Mouse (Mus musculus): ENCODE measurements around the gene Tgfb3. TPM values are rescaled to one million over a fixed set of nuclear protein-coding genes. Genes with fewer than 3 reads are reported as not detected.

The Tgfb3 gene
- polyA plus RNA-seq, 1 experiment from 2014 or later = 35.8 TPM

- no peaks in the 10 kb centered on the region for H3K36me3 ChIP-seq (ENCODE audit: control insufficient read depth, insufficient read depth, low read length)
- no peak overlapping the region for H3K4me3 ChIP-seq (replicated peaks; ENCODE audit: low read length)
- H3K27me3 ChIP-seq (ENCODE audit: control insufficient read depth, insufficient read depth, low read length) = no peaks in the 10 kb centered on the region
- H3K4me1 ChIP-seq (ENCODE audit: control insufficient read depth, insufficient read depth, low read length) = peaks cover 7% of the 10 kb centered on the region; the same call in 1 of the 2 replicates
- H3K4me2 ChIP-seq (ENCODE audit: low read depth, low read length) = no peak overlapping the region
- ATAC-seq (ENCODE audit: insufficient read depth, low FRiP score) = no peak
- H3K9me3 ChIP-seq (replicated peaks; ENCODE audit: control insufficient read depth, low read length) = no peaks in the 10 kb centered on the region
- no peak overlapping the region for H3K9ac ChIP-seq (ENCODE audit: low read length)
- H3K27ac ChIP-seq (ENCODE audit: low read length) = no peak overlapping the region
These were observed 43.3 kb downstream of the Tgfb3 start for GRCm38 (mm10) chr12:86035586-86035985.

- H3K27ac ChIP-seq (ENCODE audit: low read length) = no peak overlapping the region
- H3K36me3 ChIP-seq (ENCODE audit: control insufficient read depth, insufficient read depth, low read length) = no peaks in the 10 kb centered on the region
- no peak overlapping the region for H3K4me2 ChIP-seq (ENCODE audit: low read depth, low read length)
- H3K9ac ChIP-seq (ENCODE audit: low read length) = no peak overlapping the region
- H3K27me3 ChIP-seq (ENCODE audit: control insufficient read depth, insufficient read depth, low read length) = no peaks in the 10 kb centered on the region
- no peaks in the 10 kb centered on the region for H3K9me3 ChIP-seq (replicated peaks; ENCODE audit: control insufficient read depth, low read length)
- no peak overlapping the region for H3K4me3 ChIP-seq (replicated peaks; ENCODE audit: low read length)
- H3K4me1 ChIP-seq (ENCODE audit: control insufficient read depth, insufficient read depth, low read length) = no peaks in the 10 kb centered on the region; the same call in 1 of the 2 replicates
- WGBS = 61% methylated on average over 5 of the region's 5 CpGs
- no peak for ATAC-seq (ENCODE audit: insufficient read depth, low FRiP score)
These were observed 47.9 kb downstream of the Tgfb3 start for GRCm38 (mm10) chr12:86030932-86031331.

GRCm38 (mm10) chr12:86027747-86028146 is 51.1 kb downstream of the Tgfb3 start:
- H3K36me3 ChIP-seq (ENCODE audit: control insufficient read depth, insufficient read depth, low read length) = no peaks in the 10 kb centered on the region
- H3K9me3 ChIP-seq (replicated peaks; ENCODE audit: control insufficient read depth, low read length) = no peaks in the 10 kb centered on the region
- no peaks in the 10 kb centered on the region for H3K27me3 ChIP-seq (ENCODE audit: control insufficient read depth, insufficient read depth, low read length)
- H3K4me3 ChIP-seq (replicated peaks; ENCODE audit: low read length) = no peak overlapping the region
- H3K4me2 ChIP-seq (ENCODE audit: low read depth, low read length) = no peak overlapping the region
- H3K9ac ChIP-seq (ENCODE audit: low read length) = no peak overlapping the region
- H3K4me1 ChIP-seq (ENCODE audit: control insufficient read depth, insufficient read depth, low read length) = peaks cover 8% of the 10 kb centered on the region
- H3K27ac ChIP-seq (ENCODE audit: low read length) = no peak overlapping the region
- ATAC-seq (ENCODE audit: insufficient read depth, low FRiP score) = no peak
- 77% methylated on average over 1 of the region's 1 CpGs for WGBS

- ATAC-seq (ENCODE audit: insufficient read depth, low FRiP score) = no peak
These were observed 51.8 kb downstream of the Tgfb3 start for GRCm38 (mm10) chr12:86027000-86027399.

GRCm38 (mm10) chr12:86025480-86025879 is 53.4 kb downstream of the Tgfb3 start:
- Histone ChIP-seq H3K27me3 (ENCODE audit: control insufficient read depth, insufficient read depth, low read length) (no peaks in the 10 kb centered on the region), H3K4me2 (ENCODE audit: low read depth, low read length) (no peak overlapping the region), H3K9ac (ENCODE audit: low read length) (no peak overlapping the region), H3K27ac (ENCODE audit: low read length) (no peak overlapping the region), H3K4me1 (ENCODE audit: control insufficient read depth, insufficient read depth, low read length) (peaks cover 17% of the 10 kb centered on the region), H3K4me3 (replicated peaks; ENCODE audit: low read length) (no peak overlapping the region), H3K36me3 (ENCODE audit: control insufficient read depth, insufficient read depth, low read length) (no peaks in the 10 kb centered on the region), H3K9me3 (replicated peaks; ENCODE audit: control insufficient read depth, low read length) (no peaks in the 10 kb centered on the region)
- 89% methylated on average over 6 of the region's 6 CpGs for WGBS
- no peak for ATAC-seq (ENCODE audit: insufficient read depth, low FRiP score)

More at GRCm38 (mm10) chr12:86027000-86027399, 51.8 kb downstream of the Tgfb3 start:
- H3K4me3 ChIP-seq (replicated peaks; ENCODE audit: low read length) = no peak overlapping the region
- H3K36me3 ChIP-seq (ENCODE audit: control insufficient read depth, insufficient read depth, low read length) = no peaks in the 10 kb centered on the region
- WGBS = 53% methylated on average over 5 of the region's 5 CpGs
- no peaks in the 10 kb centered on the region for H3K9me3 ChIP-seq (replicated peaks; ENCODE audit: control insufficient read depth, low read length)
- no peaks in the 10 kb centered on the region for H3K27me3 ChIP-seq (ENCODE audit: control insufficient read depth, insufficient read depth, low read length)
- H3K4me2 ChIP-seq (ENCODE audit: low read depth, low read length) = no peak overlapping the region
- H3K9ac ChIP-seq (ENCODE audit: low read length) = no peak overlapping the region
- peaks cover 15% of the 10 kb centered on the region for H3K4me1 ChIP-seq (ENCODE audit: control insufficient read depth, insufficient read depth, low read length)
- no peak overlapping the region for H3K27ac ChIP-seq (ENCODE audit: low read length)

GRCm38 (mm10) chr12:86024426-86024825 is 54.4 kb downstream of the Tgfb3 start:
- H3K4me3 ChIP-seq (replicated peaks; ENCODE audit: low read length) = no peak overlapping the region
- no peaks in the 10 kb centered on the region for H3K9me3 ChIP-seq (replicated peaks; ENCODE audit: control insufficient read depth, low read length)
- H3K36me3 ChIP-seq (ENCODE audit: control insufficient read depth, insufficient read depth, low read length) = no peaks in the 10 kb centered on the region
- 66% methylated on average over 4 of the region's 4 CpGs for WGBS
- peaks cover 17% of the 10 kb centered on the region for H3K4me1 ChIP-seq (ENCODE audit: control insufficient read depth, insufficient read depth, low read length)
- H3K4me2 ChIP-seq (ENCODE audit: low read depth, low read length) = no peak overlapping the region
- no peak overlapping the region for H3K27ac ChIP-seq (ENCODE audit: low read length)
- ATAC-seq (ENCODE audit: insufficient read depth, low FRiP score) = no peak
- no peaks in the 10 kb centered on the region for H3K27me3 ChIP-seq (ENCODE audit: control insufficient read depth, insufficient read depth, low read length)
- no peak overlapping the region for H3K9ac ChIP-seq (ENCODE audit: low read length)

GRCm38 (mm10) chr12:86023081-86023871 is 55.6 kb downstream of the Tgfb3 start:
- no peak overlapping the region for H3K4me2 ChIP-seq (ENCODE audit: low read depth, low read length)
- H3K4me3 ChIP-seq (replicated peaks; ENCODE audit: low read length) = no peak overlapping the region
- peak; percentile 68; the same call in 1 of the 2 replicates for ATAC-seq (ENCODE audit: insufficient read depth, low FRiP score)
- H3K27ac ChIP-seq (ENCODE audit: low read length) = peak overlapping the region; percentile 35; the same call in 1 of the 2 replicates
- no peak overlapping the region for H3K9ac ChIP-seq (ENCODE audit: low read length)
- H3K9me3 ChIP-seq (replicated peaks; ENCODE audit: control insufficient read depth, low read length) = no peaks in the 10 kb centered on the region
- WGBS = 57% methylated on average over 4 of the region's 4 CpGs
- peaks cover 17% of the 10 kb centered on the region for H3K4me1 ChIP-seq (ENCODE audit: control insufficient read depth, insufficient read depth, low read length)
- no peaks in the 10 kb centered on the region for H3K36me3 ChIP-seq (ENCODE audit: control insufficient read depth, insufficient read depth, low read length)
- no peaks in the 10 kb centered on the region for H3K27me3 ChIP-seq (ENCODE audit: control insufficient read depth, insufficient read depth, low read length)

GRCm38 (mm10) chr12:86022282-86022984 is 56.4 kb downstream of the Tgfb3 start:
- Histone ChIP-seq H3K9me3 (replicated peaks; ENCODE audit: control insufficient read depth, low read length) (no peaks in the 10 kb centered on the region), H3K4me1 (ENCODE audit: control insufficient read depth, insufficient read depth, low read length) (peaks cover 17% of the 10 kb centered on the region), H3K27me3 (ENCODE audit: control insufficient read depth, insufficient read depth, low read length) (no peaks in the 10 kb centered on the region), H3K4me2 (ENCODE audit: low read depth, low read length) (no peak overlapping the region), H3K4me3 (replicated peaks; ENCODE audit: low read length) (no peak overlapping the region), H3K27ac (ENCODE audit: low read length) (0 out of 2 replicates have a peak overlapping the region, but pooled peaks have one; percentile 35), H3K36me3 (ENCODE audit: control insufficient read depth, insufficient read depth, low read length) (no peaks in the 10 kb centered on the region), H3K9ac (ENCODE audit: low read length) (no peak overlapping the region)
- WGBS = 54% methylated on average over 9 of the region's 9 CpGs
- ATAC-seq (ENCODE audit: insufficient read depth, low FRiP score) = peak; percentile 45; the same call in 1 of the 2 replicates

- WGBS = 69% methylated on average over 6 of the region's 6 CpGs
- no peaks in the 10 kb centered on the region for H3K9me3 ChIP-seq (replicated peaks; ENCODE audit: control insufficient read depth, low read length)
These were observed 57.3 kb downstream of the Tgfb3 start for GRCm38 (mm10) chr12:86021583-86021982.

More at GRCm38 (mm10) chr12:86021583-86021982, 57.3 kb downstream of the Tgfb3 start:
- Histone ChIP-seq H3K27me3 (ENCODE audit: control insufficient read depth, insufficient read depth, low read length) (no peaks in the 10 kb centered on the region), H3K4me1 (ENCODE audit: control insufficient read depth, insufficient read depth, low read length) (peaks cover 17% of the 10 kb centered on the region), H3K36me3 (ENCODE audit: control insufficient read depth, insufficient read depth, low read length) (no peaks in the 10 kb centered on the region), H3K9ac (ENCODE audit: low read length) (no peak overlapping the region), H3K4me3 (replicated peaks; ENCODE audit: low read length) (no peak overlapping the region), H3K27ac (ENCODE audit: low read length) (no peak overlapping the region), H3K4me2 (ENCODE audit: low read depth, low read length) (no peak overlapping the region)
- no peak for ATAC-seq (ENCODE audit: insufficient read depth, low FRiP score)

Data from stomach, embryonic 16.5 days (tissue).